Mouse (Mus musculus): ENCODE data around the gene Etnppl.

Etnppl gene

GRCm38 (mm10) chr3:130671291-130671690 lies 54.0 kb downstream of the Etnppl start:
- intact Hi-C loops (cut with DNase I): no loop called here

- intact Hi-C loops (cut with DNase I): no loop called here
Observed at GRCm38 (mm10) chr3:130677671-130678460, 60.6 kb downstream of the Etnppl start.

- intact Hi-C loops (cut with DNase I): no loop called here
Observed at GRCm38 (mm10) chr3:130681226-130681625, 64.0 kb downstream of the Etnppl start.

GRCm38 (mm10) chr3:130682183-130682582 lies 64.9 kb downstream of the Etnppl start:
- intact Hi-C loops (cut with DNase I): no loop called here

GRCm38 (mm10) chr3:130683836-130684235 lies 66.6 kb downstream of the Etnppl start:
- intact Hi-C loops (cut with DNase I): no loop called here

- intact Hi-C loops (cut with DNase I): no loop called here
Observed at GRCm38 (mm10) chr3:130684276-130685013, 67.2 kb downstream of the Etnppl start.

GRCm38 (mm10) chr3:130685014-130685366 lies 67.7 kb downstream of the Etnppl start:
- intact Hi-C loops (cut with DNase I): no loop called here

- intact Hi-C loops (cut with DNase I): no loop called here
Observed at GRCm38 (mm10) chr3:130687051-130687450, 69.8 kb downstream of the Etnppl start.
